Mouse (Mus musculus) ES-E14 (cell line): ENCODE measurements at regions not wholly inside any gene's neighbourhood (a gene's known extent, or its start where the extent isn't known, plus 50 kb on each side); places are given as distances from the start of the nearest gene placed in this dataset.

Source experiments
- CHD2 ChIP-seq: IDR thresholded peaks from 2 replicates; pipeline ENCODE4 v1.6.1; 2014; ENCODE audit warnings: mild to moderate bottlenecking, low read depth, low read length, inconsistent platforms
- HCFC1 ChIP-seq: IDR thresholded peaks from 2 replicates; pipeline ENCODE4 v1.6.1; 2012; ENCODE audit warnings: low read length, inconsistent platforms, borderline replicate concordance; ENCODE audit not compliant: insufficient read depth
- ZC3H11A ChIP-seq: IDR thresholded peaks from 2 replicates; pipeline ENCODE4 v1.6.1; 2012; ENCODE audit warnings: low read depth, mild to moderate bottlenecking, inconsistent platforms, low read length, borderline replicate concordance

- TF ChIP-seq CHD2, result no peak
- TF ChIP-seq ZC3H11A, result no peak
- TF ChIP-seq HCFC1, result no peak
Observed at GRCm38 (mm10) chr14:102552598-102552997, 429.8 kb downstream of the Kctd12 start.
